Mouse (Mus musculus): ENCODE measurements around the gene Selenon. TPM values are rescaled to one million over a fixed set of nuclear protein-coding genes. Genes with fewer than 3 reads are reported as not detected.

Selenon gene
- polyA plus RNA-seq, 1 experiment: 33.3 TPM

DNA sequence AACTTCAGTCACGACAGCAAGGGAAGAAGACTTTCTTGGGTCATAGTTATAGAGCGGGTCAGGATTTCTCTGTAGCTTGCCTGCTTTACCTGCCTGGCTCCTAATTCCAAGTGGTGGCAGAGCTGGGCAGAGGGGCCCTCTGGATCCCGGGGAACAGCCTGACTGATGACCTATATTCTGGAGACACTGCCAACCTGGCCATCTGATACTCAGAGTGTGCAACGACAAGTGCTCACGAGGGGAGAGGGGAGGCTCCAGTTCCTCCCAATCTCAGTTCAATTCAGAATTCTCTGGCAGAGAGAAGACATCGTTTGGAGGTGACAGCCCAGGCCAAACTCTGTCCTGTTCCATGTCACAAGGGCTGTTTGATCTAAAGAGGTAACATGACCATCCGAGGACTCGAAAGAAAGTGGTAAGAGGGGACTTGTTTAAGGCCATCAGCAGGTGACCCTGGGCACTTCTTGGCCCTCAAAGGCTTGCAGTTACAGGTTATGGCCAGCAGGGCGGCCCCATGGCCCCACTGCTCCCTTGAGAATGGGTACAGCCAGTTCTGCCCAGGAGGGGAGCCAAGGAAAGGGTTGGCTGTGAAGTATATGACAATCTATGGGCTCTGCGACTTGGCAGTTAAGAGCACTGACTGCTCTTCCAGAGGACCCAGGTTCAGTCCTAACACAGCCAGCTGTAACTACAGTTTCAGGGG lies 38.4 kb upstream of the Selenon start:
- Histone ChIP-seq H3K4me3 (ENCODE audit: insufficient read depth, low read length) (no peak overlapping the region), H3K27ac (ENCODE audit: insufficient read depth, low read depth, low read length) (peak overlapping the region; percentile 97), H3K4me1 (ENCODE audit: control insufficient read depth, insufficient read depth, low read length) (peaks cover 58% of the 10 kb centered on the region)
- TF ChIP-seq CTCF (IDR thresholded peaks at IDR 0.05; ENCODE audit: low read depth, low read length) (0 out of 2 replicates have a peak, but pooled peaks have one; percentile 4), POLR2A (IDR thresholded peaks at IDR 0.05; ENCODE audit: borderline replicate concordance, low read depth, low read length) (no peak)

DNA sequence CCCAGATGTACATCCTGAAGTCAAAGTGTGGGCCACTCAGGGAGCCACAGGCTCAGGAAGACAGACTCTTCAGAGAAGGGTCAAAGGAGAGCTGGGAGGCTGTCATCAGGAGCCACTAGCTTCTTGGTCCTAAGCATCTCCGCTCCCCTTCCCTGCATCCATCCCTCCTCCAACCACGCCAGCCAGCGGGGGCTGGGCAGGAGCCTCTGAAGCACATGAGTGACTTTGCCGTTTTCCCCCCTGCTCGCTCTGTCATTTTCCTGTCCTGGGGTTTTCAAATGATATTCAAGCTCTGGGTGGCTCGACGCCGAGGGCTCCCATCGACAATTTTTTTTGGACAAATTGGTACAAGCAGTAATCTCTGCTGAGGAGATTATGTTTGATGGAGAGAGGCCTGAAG lies 37.8 kb upstream of the Selenon start:
- peaks cover 58% of the 10 kb centered on the region for H3K4me1 ChIP-seq (ENCODE audit: control insufficient read depth, insufficient read depth, low read length)
- TF ChIP-seq POLR2A (IDR thresholded peaks at IDR 0.05; ENCODE audit: borderline replicate concordance, low read depth, low read length) (no peak), CTCF (IDR thresholded peaks at IDR 0.05; ENCODE audit: low read depth, low read length) (no peak)
- peak overlapping the region; percentile 97 for H3K27ac ChIP-seq (ENCODE audit: insufficient read depth, low read depth, low read length)
- no peak overlapping the region for H3K4me3 ChIP-seq (ENCODE audit: insufficient read depth, low read length)

DNA sequence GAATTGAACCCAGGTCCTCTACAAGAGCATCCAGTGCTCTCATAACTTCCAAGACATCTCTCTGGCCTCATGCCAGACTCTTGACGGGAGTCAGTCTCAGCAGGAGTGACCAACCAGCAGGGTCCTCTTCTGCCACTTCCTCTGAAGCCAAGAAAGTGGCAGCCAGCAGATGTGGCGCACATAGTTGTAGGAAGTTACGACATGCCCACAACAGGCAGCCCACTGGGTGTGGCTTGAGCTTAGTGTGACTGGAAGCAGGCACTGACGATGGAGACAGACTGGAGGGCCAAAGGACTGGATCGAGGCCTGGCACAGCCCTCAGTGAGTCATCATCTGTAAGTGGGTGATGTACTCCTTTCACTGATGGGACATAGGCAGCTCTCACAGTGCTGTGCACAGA lies 37.0 kb upstream of the Selenon start:
- Histone ChIP-seq H3K4me3 (ENCODE audit: insufficient read depth, low read length) (no peak overlapping the region), H3K27ac (ENCODE audit: insufficient read depth, low read depth, low read length) (peak overlapping the region; percentile 97), H3K4me1 (ENCODE audit: control insufficient read depth, insufficient read depth, low read length) (peaks cover 63% of the 10 kb centered on the region)
- TF ChIP-seq POLR2A (IDR thresholded peaks at IDR 0.05; ENCODE audit: borderline replicate concordance, low read depth, low read length) (no peak), CTCF (IDR thresholded peaks at IDR 0.05; ENCODE audit: low read depth, low read length) (no peak)

DNA sequence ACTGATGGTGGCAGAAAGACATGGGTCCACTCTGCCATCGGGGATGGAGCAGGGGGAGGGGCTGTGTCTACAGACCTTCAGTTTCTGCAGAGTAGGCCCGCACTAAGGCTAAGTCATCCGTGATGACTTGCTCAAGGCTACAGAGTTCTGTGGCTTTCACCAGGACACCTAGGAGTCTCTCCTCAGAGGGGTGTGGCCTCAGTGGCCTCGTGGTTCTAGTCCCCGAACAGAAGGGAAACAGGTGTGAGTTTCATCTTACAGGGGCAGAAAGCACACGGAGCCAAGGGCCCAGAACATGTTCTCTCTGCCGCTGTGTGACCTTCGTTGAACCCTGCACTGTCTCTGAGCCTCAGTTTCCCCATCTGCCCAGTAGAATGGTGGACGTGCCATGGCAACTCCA lies 36.3 kb upstream of the Selenon start:
- TF ChIP-seq CTCF (IDR thresholded peaks at IDR 0.05; ENCODE audit: low read depth, low read length) (no peak), POLR2A (IDR thresholded peaks at IDR 0.05; ENCODE audit: borderline replicate concordance, low read depth, low read length) (no peak)
- Histone ChIP-seq H3K27ac (ENCODE audit: insufficient read depth, low read depth, low read length) (peak overlapping the region; percentile 97), H3K4me1 (ENCODE audit: control insufficient read depth, insufficient read depth, low read length) (peaks cover 66% of the 10 kb centered on the region), H3K4me3 (ENCODE audit: insufficient read depth, low read length) (no peak overlapping the region)

DNA sequence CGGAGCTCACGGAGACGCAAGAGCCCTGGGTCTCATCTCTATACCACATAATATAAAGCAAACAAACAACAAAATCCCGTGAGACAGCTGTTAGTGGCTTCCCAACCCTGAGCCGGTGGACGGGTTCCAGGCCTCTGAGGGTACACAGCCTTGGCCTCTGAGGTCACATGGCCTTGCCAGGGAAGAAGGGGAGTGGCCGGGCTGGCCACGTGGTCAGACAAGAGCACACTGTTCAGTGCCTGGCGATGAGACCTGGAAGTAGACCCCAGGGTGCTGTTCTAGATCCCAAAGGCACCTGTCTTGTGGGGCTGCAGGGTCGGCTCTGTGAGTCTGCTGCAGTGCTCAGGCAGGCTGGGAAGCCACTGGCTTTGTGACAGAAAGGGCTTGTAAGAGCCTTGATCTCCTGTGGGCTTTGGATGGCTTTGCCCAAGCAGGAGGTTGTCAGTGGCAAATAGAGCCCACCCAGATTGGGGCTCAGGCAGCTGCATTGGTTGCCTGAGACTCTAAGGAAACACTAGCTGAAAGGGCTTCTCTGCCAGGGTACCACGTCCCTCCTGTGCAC lies 35.8 kb upstream of the Selenon start:
- Histone ChIP-seq H3K4me1 (ENCODE audit: control insufficient read depth, insufficient read depth, low read length) (peaks cover 66% of the 10 kb centered on the region), H3K4me3 (ENCODE audit: insufficient read depth, low read length) (no peak overlapping the region), H3K27ac (ENCODE audit: insufficient read depth, low read depth, low read length) (peak overlapping the region; percentile 97)
- TF ChIP-seq POLR2A (IDR thresholded peaks at IDR 0.05; ENCODE audit: borderline replicate concordance, low read depth, low read length) (no peak), CTCF (IDR thresholded peaks at IDR 0.05; ENCODE audit: low read depth, low read length) (no peak)

DNA sequence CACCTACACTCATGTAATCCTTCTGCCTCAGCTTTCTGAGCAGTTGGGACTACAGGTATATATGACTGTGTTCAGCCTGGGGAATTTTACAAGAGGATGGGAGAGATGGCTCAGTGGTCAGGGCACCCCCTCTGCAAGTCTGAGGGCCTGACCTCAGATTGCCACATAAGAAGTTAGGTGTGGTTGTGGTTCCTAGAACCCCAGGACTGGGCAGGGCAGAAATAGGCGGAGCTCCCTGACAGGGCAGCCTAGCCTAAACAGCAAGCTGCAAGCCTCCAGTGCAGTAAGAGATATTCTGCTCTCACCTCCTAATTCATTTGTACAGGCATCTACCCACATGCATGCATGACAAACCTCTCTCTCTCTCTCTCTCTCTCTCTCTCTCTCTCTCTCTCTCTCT lies 34.7 kb upstream of the Selenon start:
- Histone ChIP-seq H3K27ac (ENCODE audit: insufficient read depth, low read depth, low read length) (peak overlapping the region; percentile 97), H3K4me3 (ENCODE audit: insufficient read depth, low read length) (no peak overlapping the region), H3K4me1 (ENCODE audit: control insufficient read depth, insufficient read depth, low read length) (peaks cover 65% of the 10 kb centered on the region)
- TF ChIP-seq CTCF (IDR thresholded peaks at IDR 0.05; ENCODE audit: low read depth, low read length) (no peak), POLR2A (IDR thresholded peaks at IDR 0.05; ENCODE audit: borderline replicate concordance, low read depth, low read length) (no peak)

DNA sequence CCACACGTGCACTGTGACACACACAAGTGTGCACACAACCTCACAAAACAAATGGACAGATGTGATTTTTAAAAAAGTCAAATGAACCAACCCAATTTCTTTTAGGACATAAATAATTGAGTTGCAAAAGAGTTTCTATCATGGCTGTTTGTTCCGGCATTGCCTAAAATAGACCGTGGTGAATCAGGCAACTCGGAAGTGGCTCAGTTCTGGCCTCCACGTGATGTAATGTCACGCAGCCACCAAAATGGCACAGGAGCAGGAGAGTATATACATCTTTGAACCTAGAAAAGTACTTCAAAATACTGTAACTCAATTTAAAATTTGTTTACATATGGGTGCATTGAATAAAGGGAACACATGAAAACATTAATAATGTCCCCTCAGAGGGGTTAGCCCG lies 34.2 kb upstream of the Selenon start:
- H3K4me1 ChIP-seq (ENCODE audit: control insufficient read depth, insufficient read depth, low read length): peaks cover 60% of the 10 kb centered on the region
- no peak overlapping the region for H3K4me3 ChIP-seq (ENCODE audit: insufficient read depth, low read length)
- peak overlapping the region; percentile 97 for H3K27ac ChIP-seq (ENCODE audit: insufficient read depth, low read depth, low read length)
- TF ChIP-seq POLR2A (IDR thresholded peaks at IDR 0.05; ENCODE audit: borderline replicate concordance, low read depth, low read length) (no peak), CTCF (IDR thresholded peaks at IDR 0.05; ENCODE audit: low read depth, low read length) (no peak)

DNA sequence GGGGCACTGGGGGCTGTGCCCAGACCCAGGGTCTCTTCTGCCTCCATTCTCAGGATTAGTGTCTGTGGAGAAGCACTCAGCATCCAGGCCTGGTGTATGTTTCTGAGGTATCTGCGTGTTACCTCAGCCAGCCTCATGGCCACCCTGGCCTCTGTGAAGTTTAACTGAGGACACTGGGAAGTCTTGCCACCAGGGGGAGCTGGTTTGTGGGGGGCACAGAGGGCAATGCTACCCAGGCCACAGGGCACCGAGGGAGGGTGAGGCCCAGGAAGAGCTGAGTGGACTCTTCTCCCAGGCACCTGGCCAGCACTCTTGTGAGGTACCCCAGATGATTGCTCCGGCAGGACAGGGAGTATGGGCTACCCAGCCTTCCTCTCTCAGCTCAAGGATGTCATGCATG lies 31.5 kb upstream of the Selenon start:
- Histone ChIP-seq H3K4me3 (ENCODE audit: insufficient read depth, low read length) (no peak overlapping the region), H3K4me1 (ENCODE audit: control insufficient read depth, insufficient read depth, low read length) (peaks cover 44% of the 10 kb centered on the region), H3K27ac (ENCODE audit: insufficient read depth, low read depth, low read length) (no peak overlapping the region)
- TF ChIP-seq CTCF (IDR thresholded peaks at IDR 0.05; ENCODE audit: low read depth, low read length) (peak; percentile 55), POLR2A (IDR thresholded peaks at IDR 0.05; ENCODE audit: borderline replicate concordance, low read depth, low read length) (no peak)

DNA sequence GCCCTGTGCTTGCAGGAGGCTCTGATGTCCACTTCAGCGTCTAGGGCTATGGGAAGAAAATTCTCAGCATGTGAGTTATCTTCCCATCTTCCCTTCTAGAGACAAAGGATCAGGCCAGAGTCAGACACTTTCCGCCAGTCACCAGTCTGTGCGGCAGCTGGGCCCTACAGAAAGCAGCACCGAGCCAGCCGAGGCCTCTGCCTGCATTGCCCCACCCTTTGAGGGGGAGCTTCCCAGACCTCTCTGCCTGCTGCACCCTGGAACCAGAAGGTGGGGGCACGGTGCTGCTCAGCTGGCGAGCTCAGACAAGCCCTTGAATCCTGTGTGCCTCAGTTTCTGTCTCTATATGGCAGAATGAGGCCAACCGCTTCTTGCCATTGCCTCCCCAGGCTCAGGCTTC lies 29.4 kb upstream of the Selenon start:
- TF ChIP-seq CTCF (IDR thresholded peaks at IDR 0.05; ENCODE audit: low read depth, low read length): no peak
- peaks cover 22% of the 10 kb centered on the region for H3K4me1 ChIP-seq (ENCODE audit: control insufficient read depth, insufficient read depth, low read length)

DNA sequence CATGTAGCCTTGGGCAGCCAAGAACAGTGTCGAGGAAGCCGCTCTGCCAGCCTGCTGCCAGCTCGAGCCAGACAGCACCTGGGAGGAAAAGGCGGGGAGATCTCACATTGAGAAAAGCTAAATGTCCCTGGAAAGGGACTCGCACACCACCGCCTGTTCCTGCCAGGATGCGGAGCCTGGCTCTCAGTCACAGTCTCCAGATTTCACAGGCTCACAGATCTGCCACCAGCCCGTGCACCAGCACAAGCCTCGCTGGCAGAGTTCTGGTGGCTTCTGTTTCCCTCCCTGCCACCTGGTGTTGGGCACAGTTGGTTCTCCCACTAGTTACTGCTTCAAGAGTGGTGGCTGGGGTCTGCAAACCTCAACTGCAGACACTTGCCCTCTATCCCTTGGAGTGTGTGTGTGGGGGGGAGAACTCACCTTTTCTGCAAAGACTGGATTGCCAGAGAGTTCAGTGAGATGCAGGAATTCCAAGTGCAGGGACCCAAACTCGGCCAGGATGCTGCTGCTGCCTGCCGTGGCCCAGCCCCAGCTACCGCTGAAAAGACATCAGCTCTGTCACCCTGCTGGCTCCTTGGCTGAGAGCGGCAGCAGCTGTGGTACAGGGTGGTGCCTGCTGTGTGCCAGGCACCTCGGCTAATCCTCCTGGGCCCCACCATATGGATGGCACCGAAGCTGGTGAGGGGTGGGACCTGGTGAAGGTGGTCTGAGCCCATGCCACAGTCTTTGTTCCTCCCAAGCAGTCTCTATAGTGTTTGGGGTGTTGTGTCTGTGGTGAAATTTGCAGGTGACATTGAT lies 28.6 kb upstream of the Selenon start:
- Histone ChIP-seq H3K4me3 (ENCODE audit: insufficient read depth, low read length) (no peak overlapping the region), H3K4me1 (ENCODE audit: control insufficient read depth, insufficient read depth, low read length) (peaks cover 16% of the 10 kb centered on the region), H3K27ac (ENCODE audit: insufficient read depth, low read depth, low read length) (no peak overlapping the region)
- no peak for TF ChIP-seq POLR2A (IDR thresholded peaks at IDR 0.05; ENCODE audit: borderline replicate concordance, low read depth, low read length)
- TF ChIP-seq CTCF (IDR thresholded peaks at IDR 0.05; ENCODE audit: low read depth, low read length): no peak

More for the DNA sequence above, 29.4 kb upstream of the Selenon start:
- Histone ChIP-seq H3K27ac (ENCODE audit: insufficient read depth, low read depth, low read length) (no peak overlapping the region), H3K4me3 (ENCODE audit: insufficient read depth, low read length) (no peak overlapping the region)
